Mouse (Mus musculus): ENCODE data around the gene Gm28308. TPM values are rescaled to one million over a fixed set of nuclear protein-coding genes. Genes with fewer than 3 reads are reported as not detected.

Gm28308 gene
- polyA plus RNA-seq, 1 experiment from 2014 or later = not detected

DNA sequence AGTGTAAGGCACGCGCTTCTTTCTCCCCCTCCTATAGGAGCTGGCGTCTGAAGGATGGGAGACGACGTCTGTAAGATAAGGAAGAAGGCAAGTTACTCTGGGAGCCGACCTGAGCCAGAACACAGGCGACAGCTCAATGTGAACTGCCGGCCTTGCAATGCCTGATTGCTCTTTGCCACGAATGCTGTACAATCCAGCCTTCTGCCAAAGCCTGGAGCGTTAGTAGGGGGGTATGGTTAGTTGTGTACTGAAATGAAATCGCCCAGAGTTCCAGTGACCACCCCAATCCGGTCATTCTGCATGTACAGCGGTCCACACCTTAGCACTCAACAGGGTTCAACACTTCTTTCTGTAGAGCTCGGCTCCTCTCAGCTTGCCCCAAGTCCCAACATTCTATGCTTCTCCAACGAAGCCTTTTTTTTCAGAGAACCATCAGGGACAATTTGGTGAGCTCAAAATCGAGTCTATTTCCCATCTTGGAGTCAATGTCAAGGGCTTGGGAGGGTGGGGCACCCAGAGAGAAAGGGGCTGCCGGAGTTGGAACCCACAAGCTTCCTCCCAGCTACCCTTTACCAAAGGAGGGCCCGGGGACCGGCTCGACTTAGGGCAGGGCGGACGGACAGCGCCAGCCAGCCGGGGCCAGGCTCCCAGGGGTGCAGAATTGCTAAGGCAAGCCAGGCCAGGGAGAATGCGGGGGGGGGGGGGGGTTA lies 46.1 kb upstream of the Gm28308 start:
- Histone ChIP-seq H3K4me3 (ENCODE audit: low read depth, low read length) (no peak overlapping the region), H3K27ac (ENCODE audit: low read length) (no peak overlapping the region), H3K36me3 (ENCODE audit: insufficient read depth, low read length) (no peaks in the 10 kb centered on the region), H3K27me3 (replicated peaks; ENCODE audit: insufficient read depth, low read length) (peaks cover 76% of the 10 kb centered on the region), H3K9me3 (ENCODE audit: low read length) (no peaks in the 10 kb centered on the region), H3K4me2 (replicated peaks; ENCODE audit: low read depth, low read length) (no peak overlapping the region), H3K4me1 (ENCODE audit: insufficient read depth, low read depth, low read length) (no peaks in the 10 kb centered on the region), H3K9ac (replicated peaks; ENCODE audit: low read depth) (no peak overlapping the region)
- 2% methylated on average over 25 of the region's 25 CpGs for WGBS
- DNase-seq (ENCODE audit: low spot score) (no peak), ATAC-seq (no peak; the same call in 1 of the 2 replicates)
- TF ChIP-seq EP300 (IDR thresholded peaks at IDR 0.05) (no peak), CTCF (IDR thresholded peaks at IDR 0.05) (no peak)

- H3K4me1 ChIP-seq (ENCODE audit: insufficient read depth, low read depth, low read length) = no peaks in the 10 kb centered on the region
- H3K4me3 ChIP-seq (ENCODE audit: low read depth, low read length) = no peak overlapping the region
- DNase-seq (ENCODE audit: low spot score) = peak; percentile 82
- H3K27me3 ChIP-seq (replicated peaks; ENCODE audit: insufficient read depth, low read length) = peaks cover 83% of the 10 kb centered on the region
- under 1% methylated on average over 6 of the region's 6 CpGs for WGBS
- H3K9ac ChIP-seq (replicated peaks; ENCODE audit: low read depth) = no peak overlapping the region
- H3K36me3 ChIP-seq (ENCODE audit: insufficient read depth, low read length) = no peaks in the 10 kb centered on the region
- no peak overlapping the region for H3K27ac ChIP-seq (ENCODE audit: low read length)
- no peak for ATAC-seq
- H3K9me3 ChIP-seq (ENCODE audit: low read length) = no peaks in the 10 kb centered on the region
- no peak overlapping the region for H3K4me2 ChIP-seq (replicated peaks; ENCODE audit: low read depth, low read length)
- TF ChIP-seq CTCF (IDR thresholded peaks at IDR 0.05) (peak; percentile 88), EP300 (IDR thresholded peaks at IDR 0.05) (no peak)
These were observed 43.8 kb upstream of the Gm28308 start for GRCm38 (mm10) chr6:52256956-52257355.

DNA sequence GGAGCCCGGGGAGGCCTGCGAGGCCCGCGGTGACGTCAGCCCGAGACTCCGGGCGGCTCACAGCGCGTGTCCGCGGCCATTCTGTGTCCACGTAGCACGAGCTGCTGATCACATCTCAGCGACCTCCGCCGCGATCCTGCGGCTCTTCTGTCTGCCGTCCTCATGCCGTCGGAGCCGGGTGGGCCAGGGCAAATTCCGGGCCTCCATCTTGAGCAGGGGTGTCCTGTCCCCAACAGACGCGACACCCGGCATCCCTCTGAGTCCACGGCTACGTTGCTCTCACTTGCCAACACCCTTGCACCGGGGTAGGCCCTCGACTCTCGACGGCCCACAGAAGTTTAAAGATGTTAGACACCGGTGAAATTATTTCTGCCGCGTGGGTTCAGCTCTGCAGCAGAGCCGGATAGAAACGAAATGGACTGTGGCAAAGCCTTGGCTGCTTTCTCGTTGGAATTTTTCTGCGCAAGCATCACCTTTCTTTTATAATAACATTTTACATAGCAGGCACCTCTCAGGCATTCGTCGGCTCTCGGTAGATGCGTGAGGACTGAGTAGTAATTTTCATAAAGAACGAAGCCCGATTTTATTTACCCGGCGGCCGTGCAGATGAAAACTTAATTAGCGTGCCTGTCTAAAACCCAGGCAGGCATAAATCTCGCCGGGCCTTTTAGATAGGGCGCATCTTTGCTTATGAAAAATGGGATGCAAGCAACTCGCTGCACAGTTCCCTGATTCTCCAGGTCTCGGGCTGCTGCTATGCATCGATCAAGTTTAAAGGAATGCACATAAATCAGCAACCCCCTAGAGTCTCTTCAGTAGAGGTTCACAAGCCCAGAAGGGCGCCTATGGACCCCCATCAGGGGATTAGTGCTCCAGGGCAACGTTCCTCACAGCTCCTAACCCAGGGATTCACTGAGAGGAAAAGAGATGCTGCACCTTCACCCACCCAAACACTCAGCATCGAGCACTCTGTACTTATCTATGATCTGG lies 40.7 kb upstream of the Gm28308 start:
- H3K27ac ChIP-seq (ENCODE audit: low read length) = no peak overlapping the region
- 2% methylated on average over 59 of the region's 59 CpGs for WGBS
- H3K9ac ChIP-seq (replicated peaks; ENCODE audit: low read depth) = no peak overlapping the region
- no peaks in the 10 kb centered on the region for H3K36me3 ChIP-seq (ENCODE audit: insufficient read depth, low read length)
- H3K27me3 ChIP-seq (replicated peaks; ENCODE audit: insufficient read depth, low read length) = peaks cover 87% of the 10 kb centered on the region
- ATAC-seq = no peak
- H3K4me1 ChIP-seq (ENCODE audit: insufficient read depth, low read depth, low read length) = no peaks in the 10 kb centered on the region
- no peak overlapping the region for H3K4me2 ChIP-seq (replicated peaks; ENCODE audit: low read depth, low read length)
- DNase-seq (ENCODE audit: low spot score) = no peak
- H3K9me3 ChIP-seq (ENCODE audit: low read length) = no peaks in the 10 kb centered on the region
- peak overlapping the region; percentile 12; the same call in 1 of the 2 replicates for H3K4me3 ChIP-seq (ENCODE audit: low read depth, low read length)
- TF ChIP-seq CTCF (IDR thresholded peaks at IDR 0.05) = no peak
- TF ChIP-seq EP300 (IDR thresholded peaks at IDR 0.05) = no peak

GRCm38 (mm10) chr6:52252775-52253376 lies 39.7 kb upstream of the Gm28308 start:
- Histone ChIP-seq H3K9ac (replicated peaks; ENCODE audit: low read depth) (no peak overlapping the region), H3K9me3 (ENCODE audit: low read length) (no peaks in the 10 kb centered on the region), H3K27ac (ENCODE audit: low read length) (no peak overlapping the region), H3K36me3 (ENCODE audit: insufficient read depth, low read length) (no peaks in the 10 kb centered on the region), H3K4me3 (ENCODE audit: low read depth, low read length) (no peak overlapping the region), H3K4me1 (ENCODE audit: insufficient read depth, low read depth, low read length) (no peaks in the 10 kb centered on the region), H3K4me2 (replicated peaks; ENCODE audit: low read depth, low read length) (no peak overlapping the region), H3K27me3 (replicated peaks; ENCODE audit: insufficient read depth, low read length) (peaks cover 88% of the 10 kb centered on the region)
- TF ChIP-seq EP300 (IDR thresholded peaks at IDR 0.05) = no peak
- TF ChIP-seq CTCF (IDR thresholded peaks at IDR 0.05) = no peak
- DNase-seq (ENCODE audit: low spot score) (no peak), ATAC-seq (no peak; the same call in 1 of the 2 replicates)
- 2% methylated on average over 35 of the region's 35 CpGs for WGBS

DNA sequence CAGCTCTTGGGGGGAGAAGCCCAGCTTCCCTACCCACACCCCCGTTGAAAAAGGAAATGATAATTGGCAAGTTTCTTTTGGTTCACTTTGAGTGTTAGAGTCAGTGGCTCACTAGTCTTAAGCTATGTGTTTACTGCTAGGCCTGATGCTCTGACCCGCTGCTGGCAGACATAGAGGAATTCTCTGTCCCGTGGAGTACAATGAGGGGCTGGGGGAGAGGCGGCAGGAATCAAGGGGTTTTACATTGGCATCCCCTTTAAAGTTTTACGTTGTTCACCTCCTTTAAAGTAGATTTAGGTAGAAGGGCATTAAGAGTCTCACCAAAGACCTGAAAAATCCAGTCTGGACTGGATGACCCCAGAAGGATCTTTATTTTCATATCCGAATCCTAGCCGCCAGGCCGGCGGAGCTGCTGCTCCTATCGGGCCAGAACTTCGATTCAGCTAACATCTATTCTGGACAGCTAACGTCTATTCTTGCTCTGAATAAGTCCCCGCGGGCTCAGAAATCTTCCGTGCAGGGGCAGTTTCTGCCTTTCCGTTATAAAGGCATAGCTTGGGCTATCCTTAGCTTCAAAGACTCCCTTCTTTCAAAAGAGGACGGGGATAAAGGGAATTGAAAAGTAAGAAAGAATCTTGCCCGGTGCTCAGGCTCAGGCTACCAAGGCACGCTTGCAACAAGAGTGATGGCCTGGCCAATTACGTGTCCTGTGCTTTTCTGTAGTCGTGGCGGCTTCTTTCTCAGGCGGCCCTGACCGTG lies 39.1 kb upstream of the Gm28308 start:
- Histone ChIP-seq H3K27me3 (replicated peaks; ENCODE audit: insufficient read depth, low read length) (peaks cover 86% of the 10 kb centered on the region), H3K4me3 (ENCODE audit: low read depth, low read length) (no peak overlapping the region), H3K9ac (replicated peaks; ENCODE audit: low read depth) (no peak overlapping the region), H3K4me2 (replicated peaks; ENCODE audit: low read depth, low read length) (no peak overlapping the region), H3K27ac (ENCODE audit: low read length) (no peak overlapping the region), H3K36me3 (ENCODE audit: insufficient read depth, low read length) (no peaks in the 10 kb centered on the region), H3K9me3 (ENCODE audit: low read length) (no peaks in the 10 kb centered on the region), H3K4me1 (ENCODE audit: insufficient read depth, low read depth, low read length) (no peaks in the 10 kb centered on the region)
- no peak for DNase-seq (ENCODE audit: low spot score)
- ATAC-seq = no peak
- TF ChIP-seq EP300 (IDR thresholded peaks at IDR 0.05) (no peak), CTCF (IDR thresholded peaks at IDR 0.05) (no peak)
- 6% methylated on average over 24 of the region's 24 CpGs for WGBS

Measured in lung, postnatal 0 days (tissue).